Mouse (Mus musculus): ENCODE measurements at regions not wholly inside any gene's neighbourhood (a gene's known extent, or its start where the extent isn't known, plus 50 kb on each side); places are given as distances from the start of the nearest gene placed in this dataset.

- no peak for TF ChIP-seq CTCF (IDR thresholded peaks at IDR 0.05)
- no peak for TF ChIP-seq EP300 (IDR thresholded peaks at IDR 0.05)
These were observed 162.1 kb upstream of the Cops8 start for GRCm38 (mm10) chr1:90440638-90441037.
